Mouse (Mus musculus) C2C12 (cell line): ENCODE data around the gene Naaladl2.

Experiments
- CTCF ChIP-seq: IDR thresholded peaks from one replicate; pipeline ENCODE4 v1.5.1; 2011; ENCODE audit not compliant: control insufficient read depth, insufficient read depth, insufficient read length
- MAX ChIP-seq: IDR thresholded peaks from one replicate; pipeline ENCODE4 v1.6.1; 2011; ENCODE audit warnings: mild to moderate bottlenecking, control low read depth

DNA sequence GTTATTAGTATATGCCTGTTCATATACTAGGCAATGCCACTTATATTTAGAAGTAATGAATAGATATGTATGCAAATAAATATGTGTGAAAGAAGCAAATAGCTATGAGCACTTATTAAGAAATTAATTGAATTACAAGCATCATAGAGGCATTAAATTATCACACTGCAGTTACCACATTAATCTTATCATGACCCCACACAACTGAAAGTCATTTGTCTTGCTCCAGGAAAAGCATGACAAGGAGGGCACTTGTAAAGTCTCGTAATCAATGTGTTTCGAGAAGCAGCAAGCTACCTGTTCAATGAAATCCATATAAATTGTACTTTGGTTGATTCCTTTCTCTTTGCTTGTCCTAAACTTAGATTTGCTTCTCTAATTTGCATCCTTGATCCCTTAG lies 1030.7 kb downstream of the Naaladl2 start:
- TF ChIP-seq CTCF (no peak), MAX (no peak)
